Mouse (Mus musculus): ENCODE data around the gene Macf1.

GRCm38 (mm10) chr4:123374316-123375008, 309.7 kb downstream of the Macf1 start:
- no peak for TF ChIP-seq CTCF (IDR thresholded peaks at IDR 0.05; ENCODE audit: extremely low read depth, insufficient read length, insufficient replicate concordance, low read depth, low read length)
- no peak for TF ChIP-seq POLR2A (IDR thresholded peaks at IDR 0.05; ENCODE audit: low read depth, low read length)
